Mouse (Mus musculus): ENCODE results near the gene Cog1. TPM values are rescaled to one million over a fixed set of nuclear protein-coding genes. Genes with fewer than 3 reads are reported as not detected.
A peak's percentile ranks its signal among the peaks of the same experiment; 100 is the strongest.

Gene Cog1
- total RNA-seq, 1 experiment = 19.1 TPM

- DNase-seq (ENCODE audit: low read depth, low spot score) = no peak
- Histone ChIP-seq H3K9me3 (ENCODE audit: control insufficient read depth, insufficient read depth, low read depth, low read length) (no peaks in the 10 kb centered on the region), H3K36me3 (ENCODE audit: control insufficient read depth, insufficient read depth, low read length, poor library complexity, severe bottlenecking) (peaks cover 20% of the 10 kb centered on the region), H3K27ac (ENCODE audit: insufficient read depth, low read depth, low read length, poor library complexity, severe bottlenecking) (no peak overlapping the region), H3K9ac (ENCODE audit: insufficient read depth, low read depth, low read length, poor library complexity, severe bottlenecking) (no peak overlapping the region), H3K4me3 (ENCODE audit: insufficient read depth in 1 of 2, low read depth in 1 of 2, low read length in 2 of 2, poor library complexity in 1 of 2, severe bottlenecking in 1 of 2) (no peak overlapping the region), H3K4me1 (ENCODE audit: control insufficient read depth in 2 of 2, insufficient read depth in 2 of 2, low read length in 2 of 2, poor library complexity in 1 of 2) (peaks cover 4 to 12% of the 10 kb centered on the region in 2 experiments; a peak in 3 of 4 replicates)
- in situ Hi-C loops (cut with MboI; ENCODE audit: low sequenced_read_pairs in 2 of 2, unreplicated experiment in 2 of 2) = no loop called here
- TF ChIP-seq MAFK (IDR thresholded peaks at IDR 0.05; ENCODE audit: insufficient read depth, low read depth, low read length) = no peak
- no peak for TF ChIP-seq HCFC1 (IDR thresholded peaks at IDR 0.05; ENCODE audit: borderline replicate concordance, insufficient read depth, low read length)
- no peak for TF ChIP-seq ZC3H11A (IDR thresholded peaks at IDR 0.05; ENCODE audit: borderline replicate concordance, low read depth, low read length)
- no peak for TF ChIP-seq ZNF384 (IDR thresholded peaks at IDR 0.05; ENCODE audit: low read depth, low read length)
Measured at GRCm38 (mm10) chr11:113676847-113677246, 27.9 kb downstream of the Cog1 start.

- no peak overlapping the region for H3K9ac ChIP-seq (ENCODE audit: insufficient read depth, low read depth, low read length, poor library complexity, severe bottlenecking)
- H3K27ac ChIP-seq (ENCODE audit: insufficient read depth, low read depth, low read length, poor library complexity, severe bottlenecking) = no peak overlapping the region; the same call in 1 of the 2 replicates
- in situ Hi-C loops (cut with MboI; ENCODE audit: low sequenced_read_pairs in 2 of 2, unreplicated experiment in 2 of 2) = no loop called here
- H3K9me3 ChIP-seq (ENCODE audit: control insufficient read depth, insufficient read depth, low read depth, low read length) = no peaks in the 10 kb centered on the region
- TF ChIP-seq ZC3H11A (IDR thresholded peaks at IDR 0.05; ENCODE audit: borderline replicate concordance, low read depth, low read length) = no peak
- no peak for TF ChIP-seq ZNF384 (IDR thresholded peaks at IDR 0.05; ENCODE audit: low read depth, low read length)
- no peak for TF ChIP-seq HCFC1 (IDR thresholded peaks at IDR 0.05; ENCODE audit: borderline replicate concordance, insufficient read depth, low read length)
- TF ChIP-seq MAFK (IDR thresholded peaks at IDR 0.05; ENCODE audit: insufficient read depth, low read depth, low read length) = no peak
- no peak for TF ChIP-seq CHD2 (IDR thresholded peaks at IDR 0.05; ENCODE audit: low read depth, low read length)
- DNase-seq (ENCODE audit: low read depth, low spot score) = no peak
- peaks cover 20% of the 10 kb centered on the region for H3K36me3 ChIP-seq (ENCODE audit: control insufficient read depth, insufficient read depth, low read length, poor library complexity, severe bottlenecking)
- no peak overlapping the region for H3K4me3 ChIP-seq (ENCODE audit: insufficient read depth in 1 of 2, low read depth in 1 of 2, low read length in 2 of 2, poor library complexity in 1 of 2, severe bottlenecking in 1 of 2)
- peaks cover 5 to 12% of the 10 kb centered on the region in 2 experiments; a peak in 3 of 4 replicates for H3K4me1 ChIP-seq (ENCODE audit: control insufficient read depth in 2 of 2, insufficient read depth in 2 of 2, low read length in 2 of 2, poor library complexity in 1 of 2)
Measured at GRCm38 (mm10) chr11:113677378-113677777, 28.4 kb downstream of the Cog1 start.

- H3K36me3 ChIP-seq (ENCODE audit: control insufficient read depth, insufficient read depth, low read length, poor library complexity, severe bottlenecking) = peaks cover 18% of the 10 kb centered on the region
- DNase-seq (ENCODE audit: low read depth, low spot score) = no peak
- in situ Hi-C loops (cut with MboI; ENCODE audit: low sequenced_read_pairs in 2 of 2, unreplicated experiment in 2 of 2) = no loop called here
- peak overlapping the region in 1 of 2 experiments; percentile 46; a peak in 2 of 4 replicates for H3K4me3 ChIP-seq (ENCODE audit: insufficient read depth in 1 of 2, low read depth in 1 of 2, low read length in 2 of 2, poor library complexity in 1 of 2, severe bottlenecking in 1 of 2)
- no peaks in the 10 kb centered on the region for H3K9me3 ChIP-seq (ENCODE audit: control insufficient read depth, insufficient read depth, low read depth, low read length)
- H3K9ac ChIP-seq (ENCODE audit: insufficient read depth, low read depth, low read length, poor library complexity, severe bottlenecking) = peak overlapping the region; percentile 57
- TF ChIP-seq HCFC1 (IDR thresholded peaks at IDR 0.05; ENCODE audit: borderline replicate concordance, insufficient read depth, low read length) (no peak), ZC3H11A (IDR thresholded peaks at IDR 0.05; ENCODE audit: borderline replicate concordance, low read depth, low read length) (no peak), CHD2 (IDR thresholded peaks at IDR 0.05; ENCODE audit: low read depth, low read length) (no peak), MAFK (IDR thresholded peaks at IDR 0.05; ENCODE audit: insufficient read depth, low read depth, low read length) (no peak), ZNF384 (IDR thresholded peaks at IDR 0.05; ENCODE audit: low read depth, low read length) (no peak)
- H3K27ac ChIP-seq (ENCODE audit: insufficient read depth, low read depth, low read length, poor library complexity, severe bottlenecking) = no peak overlapping the region
- peaks cover 6 to 12% of the 10 kb centered on the region in 2 experiments; a peak in 3 of 4 replicates for H3K4me1 ChIP-seq (ENCODE audit: control insufficient read depth in 2 of 2, insufficient read depth in 2 of 2, low read length in 2 of 2, poor library complexity in 1 of 2)
Measured at GRCm38 (mm10) chr11:113678373-113678772, 29.4 kb downstream of the Cog1 start.

GRCm38 (mm10) chr11:113680954-113681353 lies 32.0 kb downstream of the Cog1 start:
- in situ Hi-C loops (cut with MboI; ENCODE audit: low sequenced_read_pairs in 2 of 2, unreplicated experiment in 2 of 2) = no loop called here
- Histone ChIP-seq H3K9me3 (ENCODE audit: control insufficient read depth, insufficient read depth, low read depth, low read length) (no peaks in the 10 kb centered on the region), H3K4me3 (ENCODE audit: insufficient read depth in 1 of 2, low read depth in 1 of 2, low read length in 2 of 2, poor library complexity in 1 of 2, severe bottlenecking in 1 of 2) (no peak overlapping the region), H3K27ac (ENCODE audit: insufficient read depth, low read depth, low read length, poor library complexity, severe bottlenecking) (no peak overlapping the region), H3K36me3 (ENCODE audit: control insufficient read depth, insufficient read depth, low read length, poor library complexity, severe bottlenecking) (peaks cover 13% of the 10 kb centered on the region; the same call in 1 of the 2 replicates), H3K4me1 (ENCODE audit: control insufficient read depth in 2 of 2, insufficient read depth in 2 of 2, low read length in 2 of 2, poor library complexity in 1 of 2) (peaks cover 6 to 12% of the 10 kb centered on the region in 2 experiments; a peak in 3 of 4 replicates), H3K9ac (ENCODE audit: insufficient read depth, low read depth, low read length, poor library complexity, severe bottlenecking) (no peak overlapping the region)
- no peak for DNase-seq (ENCODE audit: low read depth, low spot score)
- TF ChIP-seq ZNF384 (IDR thresholded peaks at IDR 0.05; ENCODE audit: low read depth, low read length) (no peak), HCFC1 (IDR thresholded peaks at IDR 0.05; ENCODE audit: borderline replicate concordance, insufficient read depth, low read length) (no peak), CHD2 (IDR thresholded peaks at IDR 0.05; ENCODE audit: low read depth, low read length) (no peak), ZC3H11A (IDR thresholded peaks at IDR 0.05; ENCODE audit: borderline replicate concordance, low read depth, low read length) (no peak), MAFK (IDR thresholded peaks at IDR 0.05; ENCODE audit: insufficient read depth, low read depth, low read length) (no peak)
